Mouse (Mus musculus) adipose tissue, adult 10 weeks (tissue): Measurements from ENCODE around the gene Sart1. TPM values are rescaled to one million over a fixed set of nuclear protein-coding genes. Genes with fewer than 3 reads are reported as not detected.

Source experiments
- polyA plus RNA-seq: library from polyadenylated mRNA; stranded (reverse); fragments of 350-450 nt; fragmentation: Illumina TruSeq; extraction: RNeasy Lipid Tissue Mini Kit (QIAGEN cat#74804); gene quantifications from one replicate; pipeline ENCODE4 v1.2.3, GENCODE M21; 2014; ENCODE audit warnings: low read depth, low replicate concordance

Gene Sart1
- polyA plus RNA-seq, result 49.0 TPM

GRCm38 (mm10) chr19:5388588-5389242 is at the start of gene Sart1:
TSS of gene Sart1 (minus strand) at chr19:5388703.

DNA sequence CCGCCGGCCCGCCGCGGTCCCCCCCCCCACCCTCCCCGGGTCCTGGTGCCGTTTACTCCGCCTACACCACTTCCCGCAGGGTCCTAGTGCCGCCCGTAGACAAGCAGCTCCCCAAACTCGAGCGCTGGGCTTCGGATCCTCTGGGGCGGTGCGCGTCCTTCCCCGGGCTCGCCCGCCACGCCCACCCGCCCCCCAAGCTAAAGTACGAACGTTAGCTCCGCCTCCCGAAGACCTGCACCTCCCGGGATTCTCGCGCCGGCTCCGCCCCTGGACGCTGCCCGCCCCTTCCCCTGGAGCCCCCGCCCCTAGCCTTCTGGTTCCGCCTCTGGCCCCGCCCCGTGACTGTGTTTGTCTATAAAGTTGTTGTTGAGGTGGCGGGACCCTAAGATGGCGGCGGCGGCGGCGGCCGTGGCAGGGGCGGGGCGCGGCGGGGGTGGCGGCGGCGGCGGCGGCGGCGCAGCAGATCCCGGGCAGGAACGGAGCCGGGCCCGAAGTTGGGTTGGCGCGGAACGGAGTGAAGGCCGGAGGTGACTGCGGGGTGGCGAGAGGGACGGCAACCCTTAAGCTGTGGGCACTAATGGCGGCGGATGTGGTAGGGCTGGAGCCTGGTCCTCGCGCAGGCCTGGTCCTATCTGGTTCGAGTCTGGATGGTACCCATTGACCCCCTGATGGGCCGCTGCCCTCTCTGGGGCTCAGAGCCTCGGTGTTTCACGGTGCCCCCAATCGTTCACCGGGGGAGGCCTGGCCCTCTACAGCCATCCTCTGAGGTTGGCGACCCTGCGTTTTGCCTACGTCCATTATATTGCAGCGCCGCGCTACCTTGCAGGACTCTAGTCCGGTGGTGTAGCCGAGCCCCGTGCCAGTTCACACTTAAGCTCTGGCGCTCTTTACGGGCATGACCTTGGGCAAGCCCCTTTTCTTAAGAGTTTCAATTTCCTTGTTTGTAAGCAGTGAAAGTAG is 36.6 kb upstream of the Sart1 start, which contains the start of the genes Drap1 and AI837181:
Gene Drap1 (minus strand): TSS at position 198 of the 960 bp plus-strand sequence.
Gene AI837181 (plus strand): TSS at position 363 of the 960 bp plus-strand sequence.

DNA sequence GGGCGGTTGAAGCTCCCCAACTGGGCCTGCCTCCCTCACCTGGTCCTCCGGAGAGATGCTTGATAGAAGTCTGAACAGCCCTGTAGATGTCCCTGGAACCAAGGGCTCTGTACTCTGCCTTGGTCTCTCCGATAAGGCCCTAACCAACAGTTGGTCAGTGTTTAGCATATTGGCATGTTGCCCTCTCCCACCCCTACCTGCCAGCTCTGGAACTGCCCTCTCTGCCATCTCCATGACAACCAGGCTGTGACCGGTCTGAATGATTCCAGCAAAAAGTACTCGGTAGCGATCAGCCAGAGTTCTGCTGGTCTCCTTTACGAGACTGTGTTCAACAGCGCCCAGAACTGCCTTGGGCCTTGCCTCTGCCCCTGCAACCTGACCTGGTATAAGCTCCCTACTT is 13.8 kb upstream of the Sart1 start, which contains the start of gene Tsga10ip:
Gene Tsga10ip (minus strand): TSS at position 234 of the 400 bp plus-strand sequence.

DNA sequence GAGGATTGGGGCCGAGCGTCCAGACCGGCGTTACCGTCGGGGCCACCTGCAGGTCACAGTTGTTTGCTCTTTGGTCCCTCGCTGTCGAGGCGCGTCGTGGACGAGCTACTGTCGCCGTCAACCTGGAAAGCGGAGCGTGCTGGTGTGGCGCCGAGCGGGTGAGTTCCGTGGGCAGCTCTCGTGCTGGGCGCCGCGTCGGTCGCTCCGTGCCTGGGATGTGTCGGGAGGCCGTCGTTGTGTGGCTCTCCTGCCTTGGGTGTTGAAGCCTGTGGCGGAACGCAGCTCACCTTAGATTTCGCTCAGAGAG is 21.5 kb downstream of the Sart1 start, which contains the start of gene Banf1:
Gene Banf1 (minus strand): TSS at position 116 of the 307 bp plus-strand sequence.

DNA sequence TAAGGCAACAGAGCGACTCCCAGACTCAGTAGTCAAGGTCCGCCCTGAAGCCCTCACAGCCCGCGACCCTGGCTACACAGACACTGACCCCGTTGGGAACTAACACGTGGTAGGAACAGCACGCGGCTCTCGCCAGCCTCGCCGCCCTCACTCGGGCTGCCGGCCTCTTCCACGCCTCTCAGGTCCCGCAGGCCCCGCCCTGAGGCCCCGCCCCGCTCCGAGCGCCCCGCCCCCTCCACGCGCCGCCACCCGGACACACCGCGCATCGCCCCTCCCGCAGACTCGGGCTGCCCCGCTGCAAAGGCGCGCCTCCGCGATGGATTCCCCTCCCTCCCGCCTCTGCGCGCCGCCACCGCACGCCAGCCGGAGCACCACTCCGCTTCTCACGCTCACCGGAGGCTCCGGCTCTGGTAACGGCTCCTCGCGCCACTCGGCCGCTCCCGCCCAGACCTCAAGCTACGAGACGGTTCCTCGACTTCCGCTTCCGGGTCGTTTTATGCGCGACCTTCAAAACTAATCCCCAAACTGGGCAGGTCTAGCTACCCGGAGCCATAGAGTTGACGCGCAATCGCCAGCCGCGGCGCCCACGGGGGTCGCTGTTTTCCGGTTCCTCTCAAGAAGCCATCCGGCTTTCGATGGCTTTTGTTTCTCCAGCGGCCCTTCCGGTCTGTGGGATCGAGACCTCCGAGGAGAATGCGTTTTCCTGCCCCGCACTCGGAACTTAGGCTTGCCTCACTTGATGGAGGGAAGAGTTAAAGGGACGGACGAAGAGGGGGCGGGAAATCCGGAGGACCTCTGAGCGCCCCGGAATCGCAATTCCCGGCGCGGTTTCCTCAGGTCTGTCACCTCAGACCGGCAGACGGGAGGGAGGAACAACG is 22.1 kb downstream of the Sart1 start, which contains the start of gene Eif1ad:
Gene Eif1ad (plus strand): TSS at position 567 of the 878 bp plus-strand sequence.

DNA sequence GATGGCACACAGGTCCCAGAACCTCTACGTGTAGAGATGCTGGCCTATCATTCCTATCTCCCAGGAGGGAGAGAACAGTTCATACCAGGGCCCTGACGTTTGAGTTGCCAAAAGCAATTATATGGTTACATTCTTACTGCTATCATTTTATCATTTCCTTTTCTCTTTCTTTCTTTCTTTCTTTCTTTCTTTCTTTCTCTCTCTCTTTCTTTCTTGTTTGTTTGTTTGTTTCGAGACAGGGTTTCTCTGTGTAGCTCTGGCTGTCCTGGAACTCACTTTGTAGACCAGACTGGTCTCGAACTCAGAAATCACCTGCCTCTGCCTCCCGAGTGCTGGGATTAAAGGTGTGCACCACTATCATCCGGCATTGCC is 39.0 kb downstream of the Sart1 start, which contains the start of gene Cst6:
Gene Cst6 (minus strand): TSS at position 73 of the 372 bp plus-strand sequence.

GRCm38 (mm10) chr19:5335441-5335840 is 53.1 kb downstream of the Sart1 start, which contains the start of gene Catsper1:
TSS of gene Catsper1 (plus strand) at chr19:5335741.

Other genes starting within 250 kb of the Sart1 start
- gene Pacs1, start 115.6 kb downstream of the Sart1 start, polyA plus RNA-seq, result 21.5 TPM
- 105 TPM for gene Sf3b2, start 93.2 kb downstream of the Sart1 start, polyA plus RNA-seq
- 0.60 TPM for gene Gal3st3, start 90.4 kb downstream of the Sart1 start, polyA plus RNA-seq
- 2.0 TPM for gene Catsper1, start 53.0 kb downstream of the Sart1 start, polyA plus RNA-seq
- 11.8 TPM for gene Cst6, start 39.1 kb downstream of the Sart1 start, polyA plus RNA-seq
- gene Eif1ad, start 22.0 kb downstream of the Sart1 start, polyA plus RNA-seq, result 22.2 TPM
- gene Banf1, start 21.5 kb downstream of the Sart1 start, polyA plus RNA-seq, result 85.8 TPM
- gene Tsga10ip, start 13.8 kb upstream of the Sart1 start, polyA plus RNA-seq, result 4.2 TPM
- gene Drap1, start 36.3 kb upstream of the Sart1 start, polyA plus RNA-seq, result 252 TPM
- gene AI837181, start 36.4 kb upstream of the Sart1 start, polyA plus RNA-seq, result 45.5 TPM
- 0.51 TPM for gene Fosl1, start 58.8 kb upstream of the Sart1 start, polyA plus RNA-seq
- gene Ccdc85b, start 69.2 kb upstream of the Sart1 start, polyA plus RNA-seq, result 7.1 TPM
- gene Fibp, start 71.9 kb upstream of the Sart1 start, polyA plus RNA-seq, result 53.3 TPM
- gene Ctsw, start 79.8 kb upstream of the Sart1 start, polyA plus RNA-seq, result 1.5 TPM
- 41.4 TPM for gene Efemp2, start 85.3 kb upstream of the Sart1 start, polyA plus RNA-seq
- 45.1 TPM for gene Mus81, start 99.7 kb upstream of the Sart1 start, polyA plus RNA-seq
- 533 TPM for gene Cfl1, start 101.8 kb upstream of the Sart1 start, polyA plus RNA-seq
- gene 1700020D05Rik, start 115.1 kb upstream of the Sart1 start, polyA plus RNA-seq, result 6.2 TPM
- gene Snx32, start 121.8 kb upstream of the Sart1 start, polyA plus RNA-seq, result 18.9 TPM
- gene Ovol1, start 171.9 kb upstream of the Sart1 start, polyA plus RNA-seq, result 2.1 TPM
- gene Ap5b1, start 179.3 kb upstream of the Sart1 start, polyA plus RNA-seq, result 5.9 TPM
- gene Rnaseh2c, start 213.2 kb upstream of the Sart1 start, polyA plus RNA-seq, result 47.8 TPM
- 43.1 TPM for gene Kat5, start 221.5 kb upstream of the Sart1 start, polyA plus RNA-seq
- gene Rela, start 248.8 kb upstream of the Sart1 start, polyA plus RNA-seq, result 47.9 TPM